Mouse (Mus musculus): ENCODE results near the gene Tgfbr3l. TPM values are rescaled to one million over a fixed set of nuclear protein-coding genes. Genes with fewer than 3 reads are reported as not detected.
A peak's percentile ranks its signal among the peaks of the same experiment; 100 is the strongest.

Gene Tgfbr3l
- polyA plus RNA-seq, 1 experiment from 2014 or later: 1.3 TPM

- Histone ChIP-seq H3K9ac (no peak within 1 kb of the TSS), H3K4me1 (peaks cover 27% of the 10 kb centered on the region), H3K36me3 (no peaks in the 10 kb centered on the region), H3K27ac (no peak within 1 kb of the TSS), H3K9me3 (replicated peaks) (no peaks in the 10 kb centered on the region), H3K4me2 (peak within 1 kb of the TSS; percentile 61), H3K27me3 (replicated peaks) (peaks cover 96% of the 10 kb centered on the region), H3K4me3 (peak within 1 kb of the TSS; percentile 37)
- ATAC-seq: no peak
- WGBS (ENCODE audit: insufficient replicate concordance): 5% methylated on average over 44 of the region's 44 CpGs
These were observed 31.0 kb upstream of the Tgfbr3l start, which contains the start of gene Prr36 for GRCm38 (mm10) chr8:4216791-4217621. TSS of gene Prr36 (minus strand) at chr8:4217459.

DNA sequence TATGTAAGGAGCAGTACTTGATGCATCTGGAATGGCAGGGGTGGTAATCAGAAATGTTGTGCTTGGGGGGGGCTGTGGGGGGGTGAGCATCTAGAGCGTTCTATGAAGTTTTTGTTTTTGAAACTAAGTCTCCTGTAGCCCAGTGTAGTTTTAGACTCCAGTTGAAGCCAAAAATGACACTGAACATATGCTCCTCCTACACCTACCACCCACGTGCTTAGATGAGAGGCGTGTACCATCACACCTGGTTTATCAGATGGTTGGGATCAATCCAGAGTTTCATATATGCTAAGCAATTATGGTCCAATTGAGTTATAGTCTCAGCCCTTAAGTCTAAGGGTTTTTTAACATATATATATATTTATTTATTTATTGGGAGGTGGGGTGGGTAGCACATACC lies 28.4 kb upstream of the Tgfbr3l start:
- Histone ChIP-seq H3K27ac (no peak overlapping the region), H3K36me3 (no peaks in the 10 kb centered on the region), H3K4me3 (no peak overlapping the region), H3K9ac (no peak overlapping the region), H3K9me3 (replicated peaks) (no peaks in the 10 kb centered on the region), H3K27me3 (replicated peaks) (peaks cover 78% of the 10 kb centered on the region), H3K4me2 (no peak overlapping the region), H3K4me1 (peaks cover 5% of the 10 kb centered on the region)
- no peak for ATAC-seq
- 70% methylated on average over 3 of the region's 3 CpGs for WGBS (ENCODE audit: insufficient replicate concordance)

- Histone ChIP-seq H3K9me3 (replicated peaks) (no peaks in the 10 kb centered on the region), H3K36me3 (no peaks in the 10 kb centered on the region), H3K4me3 (no peak overlapping the region), H3K4me1 (peaks cover 7% of the 10 kb centered on the region), H3K9ac (no peak overlapping the region), H3K27ac (no peak overlapping the region), H3K27me3 (replicated peaks) (peaks cover 78% of the 10 kb centered on the region), H3K4me2 (no peak overlapping the region)
- ATAC-seq: no peak
These were observed 26.0 kb upstream of the Tgfbr3l start for GRCm38 (mm10) chr8:4222059-4222458.

GRCm38 (mm10) chr8:4226323-4226722 lies 21.7 kb upstream of the Tgfbr3l start:
- peak overlapping the region; percentile 32 for H3K4me3 ChIP-seq
- no peaks in the 10 kb centered on the region for H3K36me3 ChIP-seq
- ATAC-seq: peak; percentile 18; the same call in 1 of the 2 replicates
- H3K27me3 ChIP-seq (replicated peaks): peaks cover 71% of the 10 kb centered on the region
- H3K4me1 ChIP-seq: peaks cover 19% of the 10 kb centered on the region
- 20% methylated on average over 4 of the region's 4 CpGs for WGBS (ENCODE audit: insufficient replicate concordance)
- H3K4me2 ChIP-seq: peak overlapping the region; percentile 61
- no peak overlapping the region for H3K27ac ChIP-seq
- H3K9ac ChIP-seq: peak overlapping the region; percentile 42; the same call in 1 of the 2 replicates
- H3K9me3 ChIP-seq (replicated peaks): no peaks in the 10 kb centered on the region

GRCm38 (mm10) chr8:4226739-4227347 lies 21.2 kb upstream of the Tgfbr3l start, which contains the start of gene Lrrc8e:
TSS of gene Lrrc8e (plus strand) at chr8:4226827.
- Histone ChIP-seq H3K4me3 (peak within 1 kb of the TSS; percentile 32), H3K27me3 (replicated peaks) (peaks cover 71% of the 10 kb centered on the region), H3K9ac (peak within 1 kb of the TSS; percentile 42; the same call in 1 of the 2 replicates), H3K9me3 (replicated peaks) (no peaks in the 10 kb centered on the region), H3K36me3 (no peaks in the 10 kb centered on the region), H3K27ac (no peak within 1 kb of the TSS), H3K4me2 (peak within 1 kb of the TSS; percentile 61), H3K4me1 (peaks cover 20% of the 10 kb centered on the region)
- peak; percentile 73 for ATAC-seq
- 9% methylated on average over 33 of the region's 33 CpGs for WGBS (ENCODE audit: insufficient replicate concordance)

DNA sequence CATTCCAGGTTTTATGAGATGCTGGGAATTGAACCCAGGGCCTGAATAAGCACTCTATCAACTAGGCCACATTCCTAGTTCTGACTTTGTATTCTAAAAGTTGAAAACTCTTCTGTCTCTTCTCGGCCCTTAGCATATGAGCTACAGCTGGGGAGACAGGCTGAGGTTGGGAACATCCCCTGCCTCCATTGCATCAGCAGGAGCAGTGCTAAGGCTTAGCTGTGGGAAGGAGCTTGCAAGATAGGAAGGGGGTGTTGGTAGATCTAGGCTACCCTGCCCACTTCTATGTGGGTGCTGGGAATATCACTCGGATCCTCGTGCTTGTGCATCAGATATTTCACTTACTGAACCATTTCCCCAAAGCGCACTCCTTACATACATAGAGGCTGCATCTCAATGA lies 20.1 kb upstream of the Tgfbr3l start:
- Histone ChIP-seq H3K27ac (no peak overlapping the region), H3K4me1 (peaks cover 20% of the 10 kb centered on the region), H3K4me3 (no peak overlapping the region), H3K4me2 (no peak overlapping the region), H3K27me3 (replicated peaks) (peaks cover 69% of the 10 kb centered on the region), H3K9ac (no peak overlapping the region), H3K9me3 (replicated peaks) (no peaks in the 10 kb centered on the region), H3K36me3 (no peaks in the 10 kb centered on the region)
- ATAC-seq: no peak
- WGBS (ENCODE audit: insufficient replicate concordance): 68% methylated on average over 4 of the region's 4 CpGs

GRCm38 (mm10) chr8:4229784-4230183 lies 18.2 kb upstream of the Tgfbr3l start:
- 55% methylated on average over 5 of the region's 5 CpGs for WGBS (ENCODE audit: insufficient replicate concordance)
- Histone ChIP-seq H3K4me2 (no peak overlapping the region), H3K27ac (no peak overlapping the region), H3K9ac (no peak overlapping the region), H3K4me1 (peaks cover 20% of the 10 kb centered on the region), H3K27me3 (replicated peaks) (peaks cover 66% of the 10 kb centered on the region), H3K36me3 (no peaks in the 10 kb centered on the region), H3K9me3 (replicated peaks) (no peaks in the 10 kb centered on the region), H3K4me3 (no peak overlapping the region)
- ATAC-seq: no peak

GRCm38 (mm10) chr8:4230612-4231351 lies 17.2 kb upstream of the Tgfbr3l start:
- Histone ChIP-seq H3K27ac (no peak overlapping the region), H3K9me3 (replicated peaks) (no peaks in the 10 kb centered on the region), H3K4me1 (peaks cover 20% of the 10 kb centered on the region), H3K4me3 (no peak overlapping the region), H3K4me2 (no peak overlapping the region), H3K27me3 (replicated peaks) (peaks cover 64% of the 10 kb centered on the region), H3K9ac (no peak overlapping the region; the same call in 1 of the 2 replicates), H3K36me3 (no peaks in the 10 kb centered on the region)
- ATAC-seq: peak; percentile 47
- 40% methylated on average over 10 of the region's 10 CpGs for WGBS (ENCODE audit: insufficient replicate concordance)

GRCm38 (mm10) chr8:4237814-4238433 lies 10.1 kb upstream of the Tgfbr3l start:
- H3K27ac ChIP-seq: peak overlapping the region; percentile 96
- peaks cover 30% of the 10 kb centered on the region for H3K4me1 ChIP-seq
- H3K4me2 ChIP-seq: peak overlapping the region; percentile 83
- no peaks in the 10 kb centered on the region for H3K9me3 ChIP-seq (replicated peaks)
- peaks cover 24% of the 10 kb centered on the region for H3K36me3 ChIP-seq
- H3K27me3 ChIP-seq (replicated peaks): peaks cover 14% of the 10 kb centered on the region; the same call in 1 of the 2 replicates
- ATAC-seq: no peak
- H3K4me3 ChIP-seq: peak overlapping the region; percentile 82
- WGBS (ENCODE audit: insufficient replicate concordance): 19% methylated on average over 15 of the region's 15 CpGs
- peak overlapping the region; percentile 79 for H3K9ac ChIP-seq

DNA sequence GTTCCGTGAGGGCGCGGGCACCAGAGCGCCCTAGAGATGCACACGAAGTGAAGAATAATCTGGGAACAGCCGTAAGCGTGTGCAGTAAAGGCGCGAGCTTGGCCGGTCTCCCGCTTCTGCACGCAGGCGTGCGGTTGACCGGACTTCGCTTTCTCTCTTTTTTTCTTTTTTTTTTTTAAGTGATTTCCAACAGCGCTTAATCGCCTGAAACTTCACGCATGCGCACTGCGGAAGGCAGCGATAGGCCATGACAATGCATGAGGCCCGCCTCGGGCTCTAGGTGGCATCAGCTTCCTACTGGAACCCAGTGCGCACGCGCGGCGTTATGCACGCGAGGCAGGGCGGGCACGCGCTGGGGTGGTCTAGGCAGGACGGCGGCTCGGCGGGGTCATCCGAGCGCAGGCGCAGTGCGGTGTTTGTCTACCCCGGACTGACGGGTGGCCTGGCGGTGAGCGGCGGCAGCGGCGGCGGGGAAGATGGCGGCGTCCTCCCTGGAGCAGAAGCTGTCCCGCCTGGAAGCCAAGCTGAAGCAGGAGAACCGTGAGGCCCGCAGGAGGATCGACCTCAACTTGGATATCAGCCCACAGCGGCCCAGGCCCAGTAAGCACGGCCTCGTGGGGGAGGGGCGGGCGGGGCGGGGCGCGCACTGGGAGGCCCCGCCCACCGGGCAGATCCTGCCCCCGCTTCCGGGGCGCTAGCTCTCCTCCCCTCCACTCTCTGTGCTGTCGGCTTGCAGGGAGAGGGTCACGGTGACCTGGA lies 9.4 kb upstream of the Tgfbr3l start, which contains the start of the genes Map2k7 and Gm49320:
TSS of gene Map2k7 (plus strand) at position 307 of the 759 bp plus-strand sequence.
TSS of gene Gm49320 (plus strand) at position 432 of the 759 bp plus-strand sequence.
- H3K27ac ChIP-seq: peak within 1 kb of the TSS; percentile 96
- H3K4me2 ChIP-seq: peak within 1 kb of the TSS; percentile 83
- H3K27me3 ChIP-seq (replicated peaks): peaks cover 14% of the 10 kb centered on the region; the same call in 1 of the 2 replicates
- WGBS (ENCODE audit: insufficient replicate concordance): under 1% methylated on average over 71 of the region's 71 CpGs
- no peaks in the 10 kb centered on the region for H3K9me3 ChIP-seq (replicated peaks)
- ATAC-seq: peak; percentile 91
- peaks cover 30% of the 10 kb centered on the region for H3K4me1 ChIP-seq
- peak within 1 kb of the TSS; percentile 79 for H3K9ac ChIP-seq
- H3K4me3 ChIP-seq: peak within 1 kb of the TSS; percentile 82
- peaks cover 31% of the 10 kb centered on the region for H3K36me3 ChIP-seq

Measured in liver, embryonic 12.5 days (tissue).